Mouse (Mus musculus): ENCODE results near the gene Zrsr1.

GRCm38 (mm10) chr11:22978711-22979110, 6.9 kb downstream of the Zrsr1 start:
- TF ChIP-seq CTCF (IDR thresholded peaks at IDR 0.05) (no peak), EP300 (IDR thresholded peaks at IDR 0.05) (no peak)

Data from lung, postnatal 0 days (tissue).